Mouse (Mus musculus): Measurements from ENCODE around the gene Ccer1.

DNA sequence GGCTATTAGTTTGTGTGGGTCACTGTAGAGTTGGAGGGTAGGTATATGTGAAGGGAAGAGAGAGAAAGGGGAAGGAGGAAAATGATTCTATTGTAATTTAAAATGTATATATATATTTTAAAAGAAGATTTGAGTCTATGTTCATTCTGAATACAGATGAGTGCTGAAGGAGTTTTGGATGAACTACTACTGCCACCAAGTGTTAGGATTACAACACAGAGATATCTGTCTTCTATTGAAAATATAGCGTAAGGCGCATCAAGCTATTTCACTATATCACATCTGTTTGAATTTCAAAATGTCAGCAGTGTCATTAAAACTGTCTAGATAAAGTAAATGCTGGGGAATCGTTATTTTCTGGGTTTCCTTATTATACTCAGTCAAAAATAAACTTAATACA lies 3.4 kb upstream of the Ccer1 start:
- TF ChIP-seq POLR2A (IDR thresholded peaks at IDR 0.05; ENCODE audit: borderline replicate concordance, extremely low read depth, insufficient read depth, insufficient read length, poor library complexity, severe bottlenecking) = no peak
- TF ChIP-seq CTCF (IDR thresholded peaks at IDR 0.05; ENCODE audit: borderline replicate concordance, extremely low read depth, insufficient read depth, insufficient read length) = no peak

Data from brain, embryonic 14.5 days (tissue).